In genomic region chr17:66720992-66721351, GRCm38 (mm10) we compare ENCODE assay signal across 14 mouse cellular contexts.
DNase-seq lines count a peak whose midpoint lies in the region; ATAC-seq and TF ChIP-seq lines count a peak whose summit lies in the region.
"Had no signal": no experiment of that assay in that cellular context is flagged by ENCODE, and none has a peak within 500 bp of the region (broad histone marks: within the 10 kb centered on the region; RNA-seq: fewer than 3 reads in every experiment).

No protein-coding gene starts in this region.

- no peak overlapping the region for H3K9ac ChIP-seq in liver, postnatal 0 days (replicated peaks)
- no peak overlapping the region for H3K9ac ChIP-seq in liver, embryonic 12.5 days
- no peak overlapping the region for H3K9ac ChIP-seq in hindbrain, embryonic 11.5 days (ENCODE audit: low read depth, low read length)
- no peak overlapping the region for H3K9ac ChIP-seq in neural tube, embryonic 14.5 days (replicated peaks; ENCODE audit: low read depth, low read length)
- H3K9ac ChIP-seq: liver, embryonic 13.5 days had no signal

- H3K4me3 ChIP-seq in liver, postnatal 0 days (ENCODE audit: low read depth, low read length) = no peak overlapping the region
- H3K4me3 ChIP-seq in liver, embryonic 12.5 days = no peak overlapping the region
- H3K4me3 ChIP-seq in hindbrain, embryonic 11.5 days (ENCODE audit: low read depth, low read length) = no peak overlapping the region
- H3K4me3 ChIP-seq in neural tube, embryonic 14.5 days (ENCODE audit: low read depth, low read length) = no peak overlapping the region
- H3K4me3 ChIP-seq: liver, embryonic 13.5 days had no signal

- 63% methylated on average over 9 of the region's 9 CpGs for WGBS in liver, postnatal 0 days (ENCODE audit: insufficient replicate concordance)
- WGBS in liver, embryonic 12.5 days (ENCODE audit: insufficient replicate concordance) = 65% methylated on average over 9 of the region's 9 CpGs
- WGBS in hindbrain, embryonic 11.5 days = 41% methylated on average over 9 of the region's 9 CpGs
- WGBS in neural tube, embryonic 14.5 days = 42% methylated on average over 9 of the region's 9 CpGs

- DNase-seq in liver, postnatal 0 days = no peak
- DNase-seq in hindbrain, embryonic 11.5 days (ENCODE audit: low spot score) = peak; percentile 38
- peak; percentile 23 for DNase-seq in kidney, adult 9 months
- DNase-seq in ovary, postnatal 10 days (ENCODE audit: low spot score) = no peak
- no peak for DNase-seq in urinary bladder, postnatal 36 days (ENCODE audit: low spot score in 2 of 2)
- no peak for DNase-seq in cerebellum, postnatal 14 days
- DNase-seq: adrenal gland, postnatal 10 days; cerebellum, postnatal 25 days; liver, embryonic 13.5 days; lung, postnatal 36 days had no signal

- H3K27me3 ChIP-seq in liver, postnatal 0 days (ENCODE audit: insufficient read depth, low read length) = no peaks in the 10 kb centered on the region
- H3K27me3 ChIP-seq in liver, embryonic 12.5 days (replicated peaks) = no peaks in the 10 kb centered on the region
- no peaks in the 10 kb centered on the region for H3K27me3 ChIP-seq in hindbrain, embryonic 11.5 days (ENCODE audit: control insufficient read depth, insufficient read depth, low read length)
- no peaks in the 10 kb centered on the region for H3K27me3 ChIP-seq in neural tube, embryonic 14.5 days (ENCODE audit: control insufficient read depth, insufficient read depth, low read length)
- H3K27me3 ChIP-seq: CH12.LX; liver, embryonic 13.5 days had no signal

- no peak overlapping the region for H3K27ac ChIP-seq in liver, postnatal 0 days (ENCODE audit: low read depth)
- no peak overlapping the region for H3K27ac ChIP-seq in liver, embryonic 12.5 days
- H3K27ac ChIP-seq in hindbrain, embryonic 11.5 days (ENCODE audit: low read depth, low read length) = no peak overlapping the region
- no peak overlapping the region for H3K27ac ChIP-seq in neural tube, embryonic 14.5 days (ENCODE audit: low read depth, low read length)
- H3K27ac ChIP-seq: liver, embryonic 13.5 days had no signal

- TF ChIP-seq EP300 in liver, postnatal 0 days (IDR thresholded peaks at IDR 0.05; ENCODE audit: low read depth) = no peak

- no peak overlapping the region for H3K4me2 ChIP-seq in liver, postnatal 0 days (ENCODE audit: low read depth, low read length)
- H3K4me2 ChIP-seq in liver, embryonic 12.5 days = no peak overlapping the region
- H3K4me2 ChIP-seq in hindbrain, embryonic 11.5 days (replicated peaks; ENCODE audit: low read depth, low read length) = no peak overlapping the region
- no peak overlapping the region for H3K4me2 ChIP-seq in neural tube, embryonic 14.5 days (ENCODE audit: low read depth, low read length)
- H3K4me2 ChIP-seq: liver, embryonic 13.5 days had no signal

- TF ChIP-seq CTCF in liver, postnatal 0 days (IDR thresholded peaks at IDR 0.05; ENCODE audit: low read depth) = no peak

- H3K4me1 ChIP-seq in liver, postnatal 0 days (ENCODE audit: insufficient read depth) = no peaks in the 10 kb centered on the region
- no peaks in the 10 kb centered on the region for H3K4me1 ChIP-seq in liver, embryonic 12.5 days
- H3K4me1 ChIP-seq in hindbrain, embryonic 11.5 days (replicated peaks; ENCODE audit: control insufficient read depth, insufficient read depth, low read length) = no peaks in the 10 kb centered on the region
- no peaks in the 10 kb centered on the region for H3K4me1 ChIP-seq in neural tube, embryonic 14.5 days (ENCODE audit: control insufficient read depth, insufficient read depth, low read length)
- H3K4me1 ChIP-seq: liver, embryonic 13.5 days had no signal

- 0 out of 2 replicates have a peak, but pooled peaks have one; percentile 13 for ATAC-seq in liver, postnatal 0 days
- ATAC-seq in liver, embryonic 12.5 days = no peak
- 0 out of 2 replicates have a peak, but pooled peaks have one; percentile 60 for ATAC-seq in hindbrain, embryonic 11.5 days (ENCODE audit: low FRiP score)
- peak; percentile 85 for ATAC-seq in neural tube, embryonic 14.5 days (ENCODE audit: low read depth)
- ATAC-seq: inflammation-experienced regulatory T-cells, adult 6 months had no signal

- no peaks in the 10 kb centered on the region for H3K36me3 ChIP-seq in liver, postnatal 0 days (replicated peaks; ENCODE audit: insufficient read depth, low read length)
- H3K36me3 ChIP-seq in liver, embryonic 12.5 days = no peaks in the 10 kb centered on the region
- no peaks in the 10 kb centered on the region for H3K36me3 ChIP-seq in hindbrain, embryonic 11.5 days (ENCODE audit: control insufficient read depth, insufficient read depth, low read length)
- no peaks in the 10 kb centered on the region for H3K36me3 ChIP-seq in neural tube, embryonic 14.5 days (ENCODE audit: control insufficient read depth, insufficient read depth, low read length)
- H3K36me3 ChIP-seq: liver, embryonic 13.5 days had no signal

- no peaks in the 10 kb centered on the region for H3K9me3 ChIP-seq in liver, postnatal 0 days (ENCODE audit: low read length)
- H3K9me3 ChIP-seq in liver, embryonic 12.5 days (replicated peaks) = no peaks in the 10 kb centered on the region
- no peaks in the 10 kb centered on the region for H3K9me3 ChIP-seq in hindbrain, embryonic 11.5 days (ENCODE audit: control insufficient read depth, low read length)
- no peaks in the 10 kb centered on the region for H3K9me3 ChIP-seq in neural tube, embryonic 14.5 days (ENCODE audit: control insufficient read depth, low read length)
- H3K9me3 ChIP-seq: liver, embryonic 13.5 days had no signal

Comparison
In these comparisons a context has a peak if more than half of its experiments do, and no peak if none do; other contexts are left out.
1. DNase-seq: peak in hindbrain, embryonic 11.5 days (single experiment) and kidney, adult 9 months (single experiment); none in liver, postnatal 0 days (single experiment), ovary, postnatal 10 days (single experiment), urinary bladder, postnatal 36 days (0 of 2) and cerebellum, postnatal 14 days (0 of 2).